Comparison of ENCODE assay signal across 14 mouse cellular contexts in the genomic region with DNA sequence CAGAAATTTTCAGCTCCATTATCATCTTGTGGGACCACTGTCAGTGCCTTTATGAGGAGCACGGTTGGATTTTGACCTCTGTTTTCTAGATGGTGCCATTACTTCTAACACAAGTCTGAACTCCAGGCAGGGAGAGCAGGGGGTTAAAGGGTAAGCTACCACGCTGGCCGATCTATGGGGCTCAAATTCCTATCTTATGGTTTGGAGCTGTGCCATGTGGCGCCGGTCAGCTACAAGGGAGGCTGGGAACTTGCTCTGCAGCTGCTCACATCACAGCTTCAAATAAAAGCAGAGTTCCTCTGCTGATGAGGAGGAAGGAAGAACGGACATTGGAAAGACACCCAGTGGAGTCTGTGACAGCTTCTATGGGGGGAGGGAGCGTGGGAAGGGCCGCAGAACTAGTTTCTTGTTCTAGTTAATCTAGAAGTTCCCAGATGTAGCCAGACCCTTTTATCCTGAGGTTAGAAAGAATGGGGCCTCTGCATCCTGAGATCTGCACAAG. TPM values are rescaled to one million over a fixed set of nuclear protein-coding genes. Genes with fewer than 3 reads are reported as not detected.
DNase-seq lines count a peak whose midpoint lies in the region; ATAC-seq lines count a peak whose summit lies in the region.
"Had no signal": no experiment of that assay in that cellular context is flagged by ENCODE, and none has a peak within 500 bp of the region (broad histone marks: within the 10 kb centered on the region; RNA-seq: fewer than 3 reads in every experiment).

No protein-coding gene starts in this region.

- no peaks in the 10 kb centered on the region for H3K9me3 ChIP-seq in heart, embryonic 10.5 days
- H3K9me3 ChIP-seq in liver, embryonic 15.5 days (replicated peaks) = no peaks in the 10 kb centered on the region
- H3K9me3 ChIP-seq in liver, embryonic 11.5 days (ENCODE audit: control insufficient read depth, low read length) = no peaks in the 10 kb centered on the region
- 0 out of 2 replicates have a peak, but pooled peaks cover 5% of the 10 kb centered on the region for H3K9me3 ChIP-seq in limb, embryonic 12.5 days

- no peak overlapping the region for H3K4me3 ChIP-seq in heart, embryonic 10.5 days
- H3K4me3 ChIP-seq in liver, embryonic 15.5 days (replicated peaks) = no peak overlapping the region
- no peak overlapping the region for H3K4me3 ChIP-seq in liver, embryonic 11.5 days (ENCODE audit: low read depth, low read length)
- H3K4me3 ChIP-seq in limb, embryonic 12.5 days (replicated peaks) = no peak overlapping the region

- no peaks in the 10 kb centered on the region for H3K27me3 ChIP-seq in heart, embryonic 10.5 days (ENCODE audit: insufficient read depth, poor library complexity, severe bottlenecking)
- no peaks in the 10 kb centered on the region for H3K27me3 ChIP-seq in liver, embryonic 15.5 days
- no peaks in the 10 kb centered on the region for H3K27me3 ChIP-seq in liver, embryonic 11.5 days (replicated peaks; ENCODE audit: control insufficient read depth, insufficient read depth, low read length)
- H3K27me3 ChIP-seq in limb, embryonic 12.5 days = no peaks in the 10 kb centered on the region
- H3K27me3 ChIP-seq: Patski had no signal

- H3K9ac ChIP-seq in liver, embryonic 15.5 days = no peak overlapping the region
- H3K9ac ChIP-seq in liver, embryonic 11.5 days (ENCODE audit: low read depth, low read length) = no peak overlapping the region
- no peak overlapping the region for H3K9ac ChIP-seq in limb, embryonic 12.5 days (replicated peaks)

- H3K4me2 ChIP-seq in liver, embryonic 15.5 days = no peak overlapping the region
- H3K4me2 ChIP-seq in liver, embryonic 11.5 days = no peak overlapping the region
- no peak overlapping the region for H3K4me2 ChIP-seq in limb, embryonic 12.5 days

- ATAC-seq in liver, embryonic 15.5 days (ENCODE audit: insufficient read depth) = no peak
- ATAC-seq in liver, embryonic 11.5 days (replicated peaks; ENCODE audit: low FRiP score) = no peak
- no peak for ATAC-seq in limb, embryonic 12.5 days (ENCODE audit: insufficient number of reproducible peaks, insufficient read depth, low FRiP score, low TSS enrichment, low read depth)
- ATAC-seq: Patski had no signal

- WGBS in heart, embryonic 10.5 days = 38% methylated on average over 8 of the region's 8 CpGs
- WGBS in liver, embryonic 15.5 days (ENCODE audit: insufficient replicate concordance) = 46% methylated on average over 8 of the region's 8 CpGs
- WGBS in liver, embryonic 11.5 days = 47% methylated on average over 8 of the region's 8 CpGs
- 23% methylated on average over 8 of the region's 8 CpGs for WGBS in limb, embryonic 12.5 days

- peak overlapping the region; percentile 88 for H3K27ac ChIP-seq in heart, embryonic 10.5 days
- 0 out of 2 replicates have a peak overlapping the region, but pooled peaks have one; percentile 33 for H3K27ac ChIP-seq in liver, embryonic 15.5 days (replicated peaks)
- H3K27ac ChIP-seq in liver, embryonic 11.5 days (ENCODE audit: low read depth, low read length) = no peak overlapping the region
- H3K27ac ChIP-seq in limb, embryonic 12.5 days = peak overlapping the region; percentile 97

- DNase-seq in heart, embryonic 10.5 days (ENCODE audit: low spot score) = no peak
- no peak for DNase-seq in heart, adult 8-10 months (ENCODE audit: low spot score)
- DNase-seq in liver, embryonic 11.5 days (ENCODE audit: low spot score) = no peak
- DNase-seq in embryo, embryonic 10.5 days (ENCODE audit: low spot score) = peak; percentile 65
- DNase-seq in adrenal gland, postnatal 14 days = no peak
- no peak for DNase-seq in urinary bladder, adult 2 months (ENCODE audit: low spot score)
- DNase-seq: adrenal gland, postnatal 25 days; cerebellum, adult 11-12 months; gastrocnemius, postnatal 14 days had no signal

- H3K36me3 ChIP-seq in heart, embryonic 10.5 days = 0 out of 2 replicates have a peak, but pooled peaks cover 2% of the 10 kb centered on the region
- H3K36me3 ChIP-seq in liver, embryonic 15.5 days (replicated peaks) = no peaks in the 10 kb centered on the region
- H3K36me3 ChIP-seq in liver, embryonic 11.5 days (ENCODE audit: control insufficient read depth, insufficient read depth, low read length) = no peaks in the 10 kb centered on the region
- H3K36me3 ChIP-seq in limb, embryonic 12.5 days = no peaks in the 10 kb centered on the region

- peaks cover 49% of the 10 kb centered on the region for H3K4me1 ChIP-seq in heart, embryonic 10.5 days
- H3K4me1 ChIP-seq in liver, embryonic 15.5 days (replicated peaks) = peaks cover 23% of the 10 kb centered on the region
- H3K4me1 ChIP-seq in liver, embryonic 11.5 days (replicated peaks; ENCODE audit: control insufficient read depth, insufficient read depth, low read length) = peaks cover 14% of the 10 kb centered on the region
- peaks cover 50% of the 10 kb centered on the region for H3K4me1 ChIP-seq in limb, embryonic 12.5 days (replicated peaks)

RNA-seq across cellular contexts. Expression of gene Cpa1, which starts 3.6 kb away (rescaled TPM):
- polyA plus RNA-seq in heart, embryonic 10.5 days (2016; fragmentation: Nextera tagmentation; extraction: Ambion mirVana) = 3.9 and 4.3 TPM in 2 replicates
- total RNA-seq in heart, adult 8-10 months (2022) = under 1 TPM in 2 of 4 experiments, not detected in 2; 0.19 to 0.20 TPM
- 1.8 and 8.5 TPM in 2 replicates for polyA plus RNA-seq in liver, embryonic 15.5 days (2015; fragmentation: Nextera tagmentation; extraction: Ambion mirVana)
- 0.69 and 1.0 TPM in 2 replicates for polyA plus RNA-seq in liver, embryonic 11.5 days (2014; fragmentation: Nextera tagmentation; extraction: Ambion mirVana)
- 0.40 and 0.64 TPM in 2 replicates for polyA plus RNA-seq in limb, embryonic 12.5 days (2016; fragmentation: Nextera tagmentation; extraction: Ambion mirVana)
- total RNA-seq in adrenal gland, postnatal 14 days (2021) = 0.30 TPM in 1 of 2 replicates, not detected in the other
- polyA plus RNA-seq in urinary bladder, adult 2 months (2012; rRNA removed) = 0.15 and 0.47 TPM in 2 replicates
- total RNA-seq: adrenal gland, postnatal 25 days; gastrocnemius, postnatal 14 days; left cerebral cortex, adult 8-10 months; megakaryocyte, adult 5-6 weeks had no signal
- polyA plus RNA-seq: Patski had no signal

RNA-seq across cellular contexts. Expression of gene Cpa5, which starts 24.6 kb away (rescaled TPM):
- 0.97 and 2.1 TPM in 2 replicates for polyA plus RNA-seq in heart, embryonic 10.5 days (2016; fragmentation: Nextera tagmentation; extraction: Ambion mirVana)
- not detected for total RNA-seq in heart, adult 8-10 months (2022)
- polyA plus RNA-seq in liver, embryonic 15.5 days (2015; fragmentation: Nextera tagmentation; extraction: Ambion mirVana) = 0.09 and 0.13 TPM in 2 replicates
- polyA plus RNA-seq in liver, embryonic 11.5 days (2014; fragmentation: Nextera tagmentation; extraction: Ambion mirVana) = 0.14 TPM in 1 of 2 replicates, not detected in the other
- 0.14 and 0.33 TPM in 2 replicates for polyA plus RNA-seq in limb, embryonic 12.5 days (2016; fragmentation: Nextera tagmentation; extraction: Ambion mirVana)
- not detected in 2 replicates for total RNA-seq in adrenal gland, postnatal 14 days (2021)
- polyA plus RNA-seq in urinary bladder, adult 2 months (2012; rRNA removed) = 0.03 TPM in 1 of 2 replicates, not detected in the other
- total RNA-seq: adrenal gland, postnatal 25 days; left cerebral cortex, adult 8-10 months; megakaryocyte, adult 5-6 weeks had no signal

RNA-seq across cellular contexts. Expression of gene Cep41, which starts 58.1 kb away (rescaled TPM):
- polyA plus RNA-seq in heart, embryonic 10.5 days (2016; fragmentation: Nextera tagmentation; extraction: Ambion mirVana) = 12.5 and 15.3 TPM in 2 replicates
- total RNA-seq in heart, adult 8-10 months (2022) = 1 to 10 TPM; 1.5 to 3.4 (median 2.1) TPM
- polyA plus RNA-seq in liver, embryonic 15.5 days (2015; fragmentation: Nextera tagmentation; extraction: Ambion mirVana) = 2.8 and 3.8 TPM in 2 replicates
- 12.0 and 14.3 TPM in 2 replicates for polyA plus RNA-seq in liver, embryonic 11.5 days (2014; fragmentation: Nextera tagmentation; extraction: Ambion mirVana)
- polyA plus RNA-seq in limb, embryonic 12.5 days (2016; fragmentation: Nextera tagmentation; extraction: Ambion mirVana) = 51.1 and 53.5 TPM in 2 replicates
- total RNA-seq in adrenal gland, postnatal 14 days (2021) = 6.8 and 8.2 TPM in 2 replicates
- polyA plus RNA-seq in urinary bladder, adult 2 months (2012; rRNA removed) = 5.7 and 7.1 TPM in 2 replicates
